23 mouse cellular contexts compared by ENCODE assay signal in the genomic region with DNA sequence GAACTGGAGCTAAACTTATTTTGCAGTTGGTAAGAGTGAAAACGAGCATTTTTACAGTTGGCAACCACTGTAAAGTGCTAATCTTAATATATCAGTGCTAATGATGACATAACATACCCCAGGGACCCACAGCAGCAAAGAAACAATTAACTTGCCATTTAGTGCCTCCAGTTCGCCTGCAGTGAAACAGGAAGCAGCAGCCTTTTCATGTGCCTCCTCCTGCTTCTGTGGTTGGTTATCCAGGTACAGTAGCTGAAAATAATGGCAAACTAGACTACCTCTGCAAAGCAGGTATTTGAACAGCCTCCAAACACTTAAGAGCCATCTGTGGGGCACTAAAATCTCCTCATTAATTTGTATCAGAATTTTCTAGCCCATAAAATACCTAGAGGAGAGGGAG.
DNase-seq lines count a peak whose midpoint lies in the region; ATAC-seq and TF ChIP-seq lines count a peak whose summit lies in the region.
"Had no signal": no experiment of that assay in that cellular context is flagged by ENCODE, and none has a peak within 500 bp of the region (broad histone marks: within the 10 kb centered on the region; RNA-seq: fewer than 3 reads in every experiment).

No protein-coding gene starts in this region.

- no peak for TF ChIP-seq POLR2A in brain, embryonic 14.5 days (IDR thresholded peaks at IDR 0.05; ENCODE audit: borderline replicate concordance, extremely low read depth, insufficient read depth, insufficient read length, poor library complexity, severe bottlenecking)

- no peaks in the 10 kb centered on the region for H3K36me3 ChIP-seq in limb, embryonic 11.5 days (ENCODE audit: control insufficient read depth, insufficient read depth, low read length)
- no peaks in the 10 kb centered on the region for H3K36me3 ChIP-seq in limb, embryonic 10.5 days
- no peaks in the 10 kb centered on the region for H3K36me3 ChIP-seq in limb, embryonic 12.5 days
- H3K36me3 ChIP-seq: forebrain, embryonic 10.5 days; heart, embryonic 10.5 days; heart, embryonic 13.5 days; hindbrain, embryonic 15.5 days had no signal

- no peaks in the 10 kb centered on the region for H3K27me3 ChIP-seq in limb, embryonic 11.5 days (ENCODE audit: control insufficient read depth, insufficient read depth, low read length)
- no peaks in the 10 kb centered on the region for H3K27me3 ChIP-seq in limb, embryonic 10.5 days (ENCODE audit: low read depth, poor library complexity, severe bottlenecking)
- H3K27me3 ChIP-seq in limb, embryonic 12.5 days = no peaks in the 10 kb centered on the region
- H3K27me3 ChIP-seq: heart, embryonic 13.5 days; hindbrain, embryonic 15.5 days had no signal

- no peaks in the 10 kb centered on the region for H3K9me3 ChIP-seq in limb, embryonic 11.5 days (ENCODE audit: control insufficient read depth, low read length)
- H3K9me3 ChIP-seq in limb, embryonic 10.5 days (replicated peaks) = no peaks in the 10 kb centered on the region
- H3K9me3 ChIP-seq in limb, embryonic 12.5 days = no peaks in the 10 kb centered on the region
- H3K9me3 ChIP-seq: forebrain, embryonic 10.5 days; heart, embryonic 10.5 days; heart, embryonic 13.5 days; hindbrain, embryonic 15.5 days had no signal

- TF ChIP-seq CTCF in brain, embryonic 14.5 days (IDR thresholded peaks at IDR 0.05; ENCODE audit: borderline replicate concordance, extremely low read depth, insufficient read depth, insufficient read length) = no peak

- no peaks in the 10 kb centered on the region for H3K4me1 ChIP-seq in limb, embryonic 11.5 days (ENCODE audit: control insufficient read depth, insufficient read depth, low read length)
- 0 out of 2 replicates have a peak, but pooled peaks cover 3% of the 10 kb centered on the region for H3K4me1 ChIP-seq in limb, embryonic 10.5 days
- no peaks in the 10 kb centered on the region for H3K4me1 ChIP-seq in limb, embryonic 12.5 days (replicated peaks)
- H3K4me1 ChIP-seq: heart, embryonic 10.5 days; heart, embryonic 13.5 days; hindbrain, embryonic 15.5 days had no signal

- no peak for DNase-seq in limb, embryonic 11.5 days (ENCODE audit: low spot score)
- DNase-seq in limb, embryonic 10.5 days (ENCODE audit: low spot score) = no peak
- peak; percentile 1 for DNase-seq in brain, embryonic 14.5 days (ENCODE audit: low read depth)
- no peak for DNase-seq in gastrocnemius, adult 18-20 months (ENCODE audit: low spot score)
- DNase-seq: adrenal gland, adult 8-10 months; adrenal gland, postnatal 25 days; cerebellum, adult 18-20 months; cerebellum, adult 9-10 months; cerebellum, postnatal 14 days; forebrain, postnatal 0 days; gastrocnemius, postnatal 10 days; gastrocnemius, postnatal 36 days; heart, adult 2 months; heart, postnatal 14 days; heart, postnatal 4 days had no signal

- H3K9ac ChIP-seq in limb, embryonic 11.5 days (ENCODE audit: low read length) = no peak overlapping the region
- H3K9ac ChIP-seq in limb, embryonic 12.5 days (replicated peaks) = no peak overlapping the region
- H3K9ac ChIP-seq: forebrain, postnatal 0 days; heart, embryonic 13.5 days; hindbrain, embryonic 15.5 days had no signal

- 20% methylated on average over 2 of the region's 2 CpGs for WGBS in limb, embryonic 11.5 days
- 36% methylated on average over 2 of the region's 2 CpGs for WGBS in limb, embryonic 10.5 days
- 10% methylated on average over 2 of the region's 2 CpGs for WGBS in limb, embryonic 12.5 days

- H3K27ac ChIP-seq in limb, embryonic 11.5 days (replicated peaks; ENCODE audit: low read depth, low read length) = no peak overlapping the region
- H3K27ac ChIP-seq in limb, embryonic 10.5 days = no peak overlapping the region
- H3K27ac ChIP-seq in limb, embryonic 12.5 days = no peak overlapping the region
- H3K27ac ChIP-seq: forebrain, embryonic 10.5 days; heart, adult 2 months; heart, embryonic 10.5 days; heart, embryonic 13.5 days; hindbrain, embryonic 15.5 days had no signal

- ATAC-seq in limb, embryonic 11.5 days (ENCODE audit: insufficient number of reproducible peaks, low FRiP score, low TSS enrichment, low read depth) = peak; percentile 39; the same call in 1 of the 2 replicates
- peak; percentile 66; the same call in 1 of the 2 replicates for ATAC-seq in limb, embryonic 12.5 days (ENCODE audit: insufficient number of reproducible peaks, insufficient read depth, low FRiP score, low TSS enrichment, low read depth)
- no peak for ATAC-seq in monocyte, adult 5-6 weeks (replicated peaks; ENCODE audit: insufficient number of reproducible peaks, low FRiP score, low TSS enrichment, poor library complexity, severe bottlenecking)
- ATAC-seq: activated CD4-positive, CD25-positive, alpha-beta regulatory T cell, adult 4 months; forebrain, embryonic 14.5 days; forebrain, postnatal 0 days had no signal

- H3K4me3 ChIP-seq in limb, embryonic 11.5 days (ENCODE audit: low read depth, low read length) = no peak overlapping the region
- H3K4me3 ChIP-seq in limb, embryonic 10.5 days = no peak overlapping the region
- no peak overlapping the region for H3K4me3 ChIP-seq in limb, embryonic 12.5 days (replicated peaks)
- H3K4me3 ChIP-seq: forebrain, embryonic 10.5 days; heart, adult 2 months; heart, embryonic 10.5 days; heart, embryonic 13.5 days; hindbrain, embryonic 15.5 days had no signal

- H3K4me2 ChIP-seq in limb, embryonic 11.5 days (ENCODE audit: low read depth, severe bottlenecking) = no peak overlapping the region
- no peak overlapping the region for H3K4me2 ChIP-seq in limb, embryonic 12.5 days
- H3K4me2 ChIP-seq: heart, embryonic 13.5 days; hindbrain, embryonic 15.5 days had no signal
